Mouse (Mus musculus) small intestine, adult 2 months (tissue): ENCODE measurements around the gene Ctnnbl1.

Source experiments
- CTCF ChIP-seq: fragments of 200-500 bp; IDR thresholded peaks from 2 replicates; pipeline ENCODE4 v1.5.1; 2012; ENCODE audit warnings: low read depth, mild to moderate bottlenecking, control low read depth, inconsistent platforms, low read length, moderate library complexity, mixed read lengths; ENCODE audit not compliant: insufficient replicate concordance, insufficient read length; ENCODE audit errors: extremely low read depth
- POLR2A ChIP-seq: fragments of 200-500 bp; IDR thresholded peaks from 2 replicates; pipeline ENCODE4 v1.6.1; 2012; ENCODE audit warnings: low read depth, mild to moderate bottlenecking, control low read depth, inconsistent platforms, low read length, moderate library complexity

- TF ChIP-seq POLR2A (no peak), CTCF (no peak)
These were observed 21.5 kb upstream of the Ctnnbl1 start for GRCm38 (mm10) chr2:157715586-157716191.
